Mouse (Mus musculus): ENCODE measurements around the gene Pkd1l3.
A peak's percentile ranks its signal among the peaks of the same experiment; 100 is the strongest.

Gene Pkd1l3

DNA sequence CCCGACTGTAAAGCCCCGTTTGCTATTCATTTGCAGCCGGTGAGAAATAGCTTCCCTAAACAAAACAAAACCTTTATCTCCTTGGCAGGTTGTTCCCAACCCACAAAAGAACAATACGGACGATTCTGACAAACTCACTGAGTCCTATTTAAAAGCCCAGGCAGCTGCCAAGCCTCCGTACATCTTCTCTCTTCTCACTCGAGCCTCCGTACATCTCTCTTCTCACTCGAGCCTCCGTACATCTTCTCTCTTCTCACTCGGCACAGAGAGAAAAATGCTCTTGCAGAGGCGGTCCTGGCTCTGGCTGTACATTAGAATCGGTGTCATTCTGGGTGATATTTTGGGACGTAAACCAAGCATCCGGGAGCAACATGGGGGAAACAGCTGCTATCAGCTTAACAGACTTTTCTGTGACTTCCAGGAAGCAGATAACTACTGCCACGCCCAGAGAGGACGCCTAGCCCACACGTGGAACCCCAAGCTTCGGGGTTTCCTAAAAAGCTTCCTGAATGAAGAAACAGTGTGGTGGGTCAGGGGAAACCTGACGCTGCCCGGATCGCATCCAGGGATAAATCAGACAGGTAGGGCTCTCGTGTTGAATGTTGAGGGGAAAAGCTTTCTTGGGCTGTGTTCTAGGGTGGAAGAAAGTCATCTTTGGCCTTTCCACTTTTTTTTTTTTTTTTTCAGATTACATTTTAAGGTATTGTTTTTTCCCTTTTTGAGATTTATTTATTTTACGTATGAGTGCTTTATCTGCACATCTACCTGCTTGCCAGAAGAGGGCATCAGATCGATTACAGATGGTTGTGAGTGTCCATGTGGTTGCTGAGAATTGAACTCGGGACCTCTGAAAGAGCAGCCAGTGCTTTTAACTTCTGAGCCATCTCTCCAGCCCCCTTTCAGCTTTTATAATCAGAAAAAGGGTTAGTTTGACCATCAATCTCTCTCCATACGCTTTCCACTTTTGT is at the start of gene Pkd1l3:
Pkd1l3 (plus strand) TSS at position 275 of the 968 bp plus-strand sequence.
- peak; percentile 25 for DNase-seq (ENCODE audit: low spot score)

DNA sequence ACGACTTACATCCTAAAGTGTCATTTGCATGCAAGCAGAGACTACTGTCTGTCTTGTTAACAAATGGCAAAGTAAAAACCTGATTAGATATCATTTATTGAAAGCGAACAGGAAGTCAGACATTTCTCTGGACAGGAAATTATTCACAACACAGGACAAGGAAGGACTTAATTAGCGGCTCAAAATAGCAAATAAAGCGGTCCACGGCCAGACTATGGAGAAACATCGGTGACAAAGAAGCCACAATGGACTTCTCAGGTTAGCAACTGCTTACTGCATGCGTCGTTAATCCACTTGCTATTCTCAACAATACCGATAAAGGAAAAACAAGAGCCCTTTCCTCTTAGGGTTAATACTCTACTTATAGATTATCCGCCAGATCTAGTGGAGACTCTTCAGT is 49.6 kb upstream of the Pkd1l3 start:
- DNase-seq (ENCODE audit: low spot score): no peak

DNA sequence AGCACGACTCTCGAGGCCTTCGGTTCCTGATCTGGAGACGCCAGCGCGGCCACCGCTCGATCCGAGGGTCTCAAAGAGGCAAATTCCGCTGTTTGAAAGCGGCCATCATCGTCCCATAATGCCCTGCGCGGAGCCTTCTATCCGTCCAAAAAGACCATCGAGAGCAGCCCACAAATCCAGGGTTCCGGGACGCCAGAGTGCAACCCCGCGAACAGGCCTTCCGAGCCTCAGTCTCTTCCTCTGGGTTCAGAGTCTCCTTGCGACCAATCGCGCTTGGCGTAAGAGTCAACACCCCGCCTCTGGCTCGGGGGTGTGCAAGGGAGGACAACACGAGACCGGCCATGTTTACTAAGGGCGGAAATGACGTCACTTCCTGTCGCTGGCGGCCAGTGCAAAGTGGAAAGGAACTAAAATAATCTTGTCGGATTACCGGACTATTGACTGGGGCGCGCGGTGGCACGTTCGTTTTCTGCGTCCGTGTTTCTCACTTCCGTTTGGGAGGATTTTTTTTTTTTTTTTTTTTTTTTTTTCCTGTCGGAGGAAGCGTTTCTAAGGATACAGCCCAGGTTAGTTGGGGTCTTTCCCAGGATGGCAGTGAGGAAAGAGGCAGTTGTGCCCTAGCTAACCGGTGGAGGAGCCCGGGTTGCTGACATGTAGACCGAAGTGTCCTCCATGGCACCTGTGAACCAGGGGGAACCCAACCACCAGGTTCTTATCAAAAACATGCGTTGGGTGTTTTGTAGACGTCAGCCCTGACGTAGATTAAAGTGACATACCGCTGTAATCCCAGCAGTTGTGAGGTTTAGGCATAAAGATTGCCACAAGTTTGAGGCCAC is 48.6 kb upstream of the Pkd1l3 start, which contains the start of the genes Dhx38 and Txnl4b:
Dhx38 (minus strand) TSS at position 364 of the 836 bp plus-strand sequence.
Txnl4b (plus strand) TSS at position 395 of the 836 bp plus-strand sequence.
- peak; percentile 99 for DNase-seq (ENCODE audit: low spot score)

DNA sequence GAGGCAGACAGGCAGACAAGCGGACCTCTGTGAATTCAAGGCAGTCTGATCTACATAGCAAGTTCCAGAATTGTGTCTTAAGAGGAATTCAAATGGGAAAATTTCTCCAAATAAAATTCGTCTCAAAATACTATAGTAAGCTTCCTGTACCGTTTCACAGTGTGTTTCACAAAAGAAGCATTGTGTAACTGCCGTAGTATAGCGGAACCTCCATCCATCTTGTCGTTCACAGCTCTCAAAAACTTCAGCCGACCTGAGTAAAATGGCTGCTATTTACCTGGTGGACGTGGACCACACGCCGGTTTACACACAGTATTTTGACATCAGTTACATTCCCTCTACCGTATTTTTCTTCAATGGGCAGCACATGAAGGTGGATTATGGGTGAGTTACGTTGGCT is 43.2 kb upstream of the Pkd1l3 start:
- DNase-seq (ENCODE audit: low spot score): no peak

DNA sequence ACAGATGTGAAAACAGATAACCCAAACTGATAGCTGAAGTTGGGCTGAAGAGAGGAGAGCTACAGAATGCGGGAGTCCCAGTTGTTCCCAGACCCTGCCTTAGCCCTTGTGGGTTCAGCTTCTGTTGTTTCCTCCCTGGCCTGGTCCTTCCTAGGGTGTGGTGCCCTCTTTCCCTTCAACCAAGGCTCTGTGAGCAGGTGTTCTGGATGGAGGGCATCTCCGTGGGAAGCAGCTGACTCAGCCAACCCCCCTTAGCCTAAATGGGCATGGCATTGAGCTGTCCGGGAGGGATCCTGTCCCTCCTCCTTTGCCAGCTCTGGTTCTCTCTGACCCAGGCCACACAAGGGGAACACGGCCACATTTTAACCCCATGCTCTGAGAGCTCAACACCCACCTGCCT is 38.0 kb upstream of the Pkd1l3 start:
- no peak for DNase-seq (ENCODE audit: low spot score)

DNA sequence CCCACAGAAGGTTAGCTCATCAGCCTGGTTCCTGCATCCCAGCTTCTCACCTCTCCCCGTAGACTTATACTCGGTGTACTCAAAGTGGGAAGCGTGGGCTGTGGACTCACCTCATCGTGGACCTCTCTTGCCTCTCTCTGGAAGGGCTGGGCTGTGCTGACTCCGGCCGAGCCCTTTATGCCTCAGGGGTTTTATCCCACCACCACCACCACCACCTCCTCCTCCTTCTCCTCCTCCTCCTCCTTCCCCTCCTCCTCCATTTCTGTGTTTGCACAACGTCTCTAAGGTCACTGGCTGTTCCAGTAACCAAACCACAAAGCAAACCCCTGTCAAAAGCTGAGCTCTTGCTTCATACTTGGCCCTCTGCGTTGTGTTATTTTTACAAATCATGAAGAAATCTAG is 35.4 kb upstream of the Pkd1l3 start, which contains the start of gene Hp:
Hp (minus strand) TSS at position 273 of the 402 bp plus-strand sequence.
- no peak for DNase-seq (ENCODE audit: low spot score)

DNA sequence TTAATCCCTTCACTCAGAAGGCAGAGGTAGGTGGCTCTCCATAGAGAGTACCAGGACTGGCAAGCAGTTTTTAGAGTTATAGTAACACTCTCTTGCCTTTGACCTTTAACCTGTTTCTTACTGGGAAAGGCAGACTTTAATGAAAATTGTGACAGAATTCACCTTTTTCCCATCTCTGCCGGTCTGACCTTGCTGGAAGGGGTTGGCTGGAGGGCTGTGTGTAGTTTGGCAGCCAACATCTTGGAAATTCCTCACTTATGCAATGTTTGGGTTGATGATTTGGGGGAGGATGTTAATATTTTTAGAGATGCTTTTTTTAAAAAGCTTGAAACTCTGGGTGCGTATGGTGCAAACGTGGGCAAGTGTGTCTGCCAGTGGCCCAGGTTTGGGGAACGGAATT is 30.0 kb upstream of the Pkd1l3 start:
- DNase-seq (ENCODE audit: low spot score): no peak

DNA sequence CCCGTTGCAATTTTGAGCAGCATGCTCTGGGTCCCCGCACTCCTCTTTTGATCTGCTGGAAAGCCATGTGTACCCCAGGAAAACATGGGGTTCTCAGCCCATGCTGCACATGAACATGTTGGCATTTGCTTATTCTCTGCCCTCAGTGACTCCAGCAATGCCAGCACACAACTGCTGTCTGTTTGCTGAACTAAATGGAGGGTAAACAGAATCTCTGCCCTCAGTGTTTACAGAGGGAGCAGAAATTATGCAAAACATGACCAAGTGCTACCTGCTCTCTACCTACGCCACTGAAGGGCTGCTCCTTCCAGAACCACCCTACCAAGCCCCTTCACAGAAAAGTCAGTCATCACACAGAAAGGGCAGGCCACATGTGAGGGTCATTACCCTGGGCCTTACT is 29.5 kb upstream of the Pkd1l3 start:
- DNase-seq (ENCODE audit: low spot score): no peak

DNA sequence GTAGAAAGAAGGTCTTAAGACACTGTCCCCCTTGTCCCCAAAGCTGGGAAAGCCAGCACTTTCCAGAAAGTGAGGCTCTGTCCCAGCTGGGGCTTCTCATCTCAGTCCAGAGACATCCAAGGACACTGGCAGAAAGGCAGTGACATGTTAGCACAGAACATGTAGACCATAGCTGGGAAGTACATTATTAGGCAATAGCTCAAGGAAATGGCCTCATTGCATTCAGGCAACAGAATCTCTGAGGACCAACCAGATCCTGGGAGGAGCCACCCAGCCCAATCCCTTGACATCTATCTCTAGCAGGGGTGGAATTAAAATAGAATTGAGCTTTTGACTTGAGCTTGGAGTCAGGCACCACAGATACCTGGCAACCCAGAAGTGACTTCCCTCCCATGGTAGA is 28.7 kb upstream of the Pkd1l3 start:
- DNase-seq (ENCODE audit: low spot score): no peak

DNA sequence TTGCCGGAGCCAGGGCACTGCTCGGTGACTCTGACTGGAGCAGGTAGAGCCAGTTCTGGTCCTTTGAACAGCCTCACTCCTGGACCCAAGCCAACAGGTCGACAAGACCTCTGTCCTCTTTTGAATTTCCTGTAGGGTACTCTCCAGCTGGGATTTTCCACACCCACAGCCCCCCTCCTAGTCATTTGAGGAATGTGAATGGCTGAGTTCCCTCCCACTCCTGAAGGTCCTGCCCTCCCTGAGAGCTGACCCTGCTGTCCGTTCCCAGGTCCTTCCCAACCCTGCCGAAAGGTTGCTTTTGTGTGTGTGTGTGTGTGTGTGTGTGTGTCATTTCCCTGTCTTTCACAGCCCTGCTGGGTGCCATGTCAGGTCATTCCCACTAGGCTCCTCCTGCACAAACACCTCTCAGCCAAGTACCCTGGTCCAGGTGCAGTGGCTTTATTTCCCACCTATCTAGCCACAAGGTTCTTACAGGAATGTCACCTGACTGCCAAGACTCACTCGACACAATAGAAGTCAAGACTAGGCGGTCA is 27.3 kb upstream of the Pkd1l3 start:
- DNase-seq (ENCODE audit: low spot score): no peak

DNA sequence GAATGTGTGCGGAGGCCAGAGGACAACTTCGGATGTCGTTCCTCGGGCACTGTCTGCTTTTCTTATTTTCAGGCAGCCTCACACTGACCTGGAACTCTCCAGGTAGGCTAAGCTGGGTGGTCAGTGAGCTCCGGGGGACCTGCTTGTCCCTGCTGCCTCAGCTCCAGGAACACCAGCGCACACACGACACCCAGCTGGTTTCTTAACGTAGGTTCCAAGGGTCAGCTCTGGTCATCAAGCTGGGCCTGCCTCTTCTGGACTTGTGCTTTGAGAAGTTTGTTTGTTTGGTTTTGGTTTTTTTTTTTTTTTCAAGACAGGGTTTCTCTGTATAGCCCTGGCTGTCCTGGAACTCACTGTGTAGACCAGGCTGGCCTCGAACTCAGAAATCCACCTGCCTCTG is 23.4 kb upstream of the Pkd1l3 start:
- no peak for DNase-seq (ENCODE audit: low spot score)

DNA sequence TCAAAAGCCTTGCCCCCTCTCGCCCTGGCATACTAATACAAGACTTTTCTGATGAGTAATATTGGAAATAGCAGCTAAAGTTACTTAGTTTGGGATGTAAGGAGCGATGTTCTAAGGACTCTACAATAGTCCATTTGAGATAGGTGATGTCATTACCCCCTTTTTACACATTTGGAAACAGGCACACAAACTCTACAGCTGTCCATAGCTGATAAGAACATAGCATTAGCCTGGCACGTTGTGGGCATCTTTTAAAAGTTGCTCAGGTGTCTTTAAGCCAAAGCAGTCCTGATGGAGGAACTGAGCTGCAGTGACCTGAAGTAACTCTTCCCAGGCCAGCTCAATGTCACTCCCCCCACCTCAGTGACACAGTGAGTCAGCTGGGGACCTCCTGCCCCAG is 22.9 kb upstream of the Pkd1l3 start:
- DNase-seq (ENCODE audit: low spot score): no peak

DNA sequence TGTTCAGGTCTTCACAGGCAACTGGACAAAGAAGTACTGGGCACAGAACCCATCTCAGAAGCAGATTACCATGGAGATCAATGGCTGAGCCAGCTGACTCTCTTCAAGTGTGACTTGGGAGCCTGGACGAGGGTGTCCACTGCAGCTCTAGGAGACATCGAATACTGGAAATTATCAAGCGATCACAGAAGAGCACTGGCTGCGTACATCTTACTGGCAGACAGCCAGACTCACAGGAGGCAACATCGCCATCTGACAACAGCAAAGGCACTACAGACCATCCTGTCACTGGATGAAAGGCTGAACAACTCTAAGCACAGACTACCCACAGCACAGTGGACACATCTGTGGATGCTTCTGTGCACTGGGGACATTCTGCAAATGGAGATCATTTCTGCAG is 22.2 kb upstream of the Pkd1l3 start:
- no peak for DNase-seq (ENCODE audit: low spot score)

DNA sequence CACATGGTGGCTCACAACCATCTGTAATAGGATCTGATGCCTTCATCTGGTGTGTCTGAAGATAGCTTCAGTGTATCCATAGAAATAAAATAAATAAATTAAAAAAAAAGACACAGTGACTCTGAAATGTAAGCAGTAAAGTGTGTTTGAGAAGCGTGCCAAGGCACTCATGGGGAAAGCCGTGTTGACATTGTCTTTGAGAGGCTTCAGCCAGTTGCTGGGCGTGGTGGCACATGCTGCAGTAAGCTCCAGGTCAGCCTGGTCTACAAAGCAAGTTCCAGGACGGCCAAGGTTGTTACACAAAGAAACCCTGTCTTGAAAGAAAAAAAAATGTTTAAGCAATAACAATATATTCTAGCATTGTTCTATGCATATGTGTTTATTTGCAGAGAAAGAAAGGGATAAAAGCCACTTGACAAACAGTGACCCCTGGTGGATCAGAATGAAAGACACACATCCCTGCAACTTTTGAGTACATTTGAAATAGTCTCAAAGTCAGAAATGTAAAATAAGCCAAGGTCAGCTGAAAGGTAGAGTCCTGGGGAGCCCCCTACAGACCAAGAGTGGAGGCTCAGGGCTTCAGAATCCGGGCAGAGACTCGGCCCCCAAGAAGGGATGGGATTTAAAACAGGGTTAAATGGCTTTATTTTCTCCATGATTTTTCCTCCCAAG is 21.1 kb upstream of the Pkd1l3 start:
- DNase-seq (ENCODE audit: low spot score): no peak

DNA sequence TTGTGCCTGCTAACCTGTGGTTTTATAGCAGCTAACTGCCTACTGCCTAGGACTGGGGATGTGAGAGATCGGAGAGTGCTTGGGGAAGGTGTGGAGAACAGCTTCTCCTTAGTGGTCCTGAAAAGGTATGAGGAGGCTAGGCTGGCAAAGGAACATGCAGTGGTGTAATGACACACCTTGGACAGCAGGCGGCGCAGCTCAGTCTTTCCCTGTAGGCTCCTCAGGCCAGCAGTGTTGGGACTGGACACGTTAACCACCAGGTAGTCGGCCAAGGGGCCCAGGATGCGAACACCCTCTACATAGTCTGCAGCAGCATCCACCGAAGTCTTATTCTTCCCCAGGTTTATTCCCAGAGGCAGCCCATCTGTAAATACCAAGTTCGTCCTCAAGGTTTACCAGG is 18.5 kb upstream of the Pkd1l3 start:
- peak; percentile 37 for DNase-seq (ENCODE audit: low spot score)

DNA sequence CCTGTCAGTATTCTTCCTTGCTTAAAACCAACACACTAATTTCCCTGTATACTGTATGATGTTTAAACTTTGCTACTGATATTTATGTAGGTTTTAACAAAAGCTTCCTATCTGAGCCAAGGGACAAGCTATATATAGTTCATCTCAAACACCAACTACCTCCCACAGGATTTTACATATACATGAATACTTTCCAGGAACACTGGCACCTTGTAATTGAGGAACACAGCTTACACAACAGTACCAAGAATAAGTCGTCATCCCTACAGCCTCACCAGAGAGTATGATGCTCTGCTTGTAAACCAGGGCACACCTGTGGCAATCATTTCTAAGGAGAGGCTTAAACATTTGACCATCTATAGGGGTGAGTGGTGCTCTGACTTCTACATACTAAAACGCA is 7.6 kb upstream of the Pkd1l3 start:
- no peak for DNase-seq (ENCODE audit: low spot score)

DNA sequence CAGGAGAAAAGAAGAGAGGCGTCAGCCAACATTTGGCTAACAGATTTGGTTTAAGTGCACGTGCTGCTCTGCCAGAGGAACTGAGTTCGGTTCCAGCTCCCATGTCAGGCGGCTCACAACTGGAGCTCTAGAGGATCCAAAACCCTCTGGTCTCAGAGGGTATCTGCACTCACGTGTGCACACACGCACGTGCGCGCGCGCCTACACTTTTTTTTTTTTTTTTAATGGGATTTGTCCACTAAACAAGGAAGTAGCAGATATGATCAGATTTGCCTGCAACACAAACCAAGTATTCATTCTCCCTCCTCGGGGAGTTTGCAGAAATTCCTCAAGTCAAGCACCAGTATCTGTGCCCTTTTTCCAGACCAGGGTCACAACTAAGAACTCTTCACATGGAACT is 6.7 kb upstream of the Pkd1l3 start:
- no peak for DNase-seq (ENCODE audit: low spot score)

DNA sequence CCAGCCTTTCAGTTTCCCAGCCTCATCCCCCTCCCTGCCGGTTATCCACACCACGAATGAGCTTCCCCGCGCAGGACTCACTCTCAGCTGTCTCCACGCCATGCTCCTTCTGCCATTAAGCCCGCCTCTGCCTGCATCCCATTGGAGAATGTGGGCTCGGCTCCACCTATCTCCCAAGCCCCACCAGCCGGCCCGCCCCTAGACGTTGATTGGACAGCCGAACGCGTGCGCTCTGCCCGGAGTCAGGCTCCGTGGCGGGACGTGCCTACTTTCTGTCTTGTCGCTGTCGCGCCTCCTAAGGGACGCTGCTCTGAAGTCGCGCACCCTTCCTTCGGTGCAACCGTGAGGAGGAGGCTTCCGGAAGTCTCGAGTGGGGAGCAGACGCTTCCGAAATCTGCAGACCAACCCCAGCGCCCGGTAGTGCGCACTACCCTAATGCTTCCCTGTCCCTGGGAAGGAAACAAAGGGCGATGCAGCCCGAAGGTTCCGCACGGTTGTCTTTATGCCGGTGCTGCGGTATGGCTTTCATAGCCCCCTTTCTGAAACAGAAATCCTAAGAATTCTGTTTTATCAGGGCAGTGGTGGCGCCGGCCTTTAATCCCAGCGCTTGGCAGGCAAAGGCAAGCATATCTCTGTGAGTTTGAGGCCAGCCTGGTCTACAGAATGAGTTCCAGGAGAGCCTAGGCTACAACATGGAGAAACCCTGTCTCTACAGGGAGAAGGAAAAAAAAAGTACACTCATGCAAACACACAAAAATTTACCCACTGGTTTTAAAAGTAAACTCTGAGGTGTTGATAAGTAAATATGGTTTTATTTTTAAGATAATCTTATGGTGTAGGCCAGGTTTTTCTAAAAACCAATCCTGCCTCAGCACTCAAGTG is 5.8 kb upstream of the Pkd1l3 start, which contains the start of gene Dhodh:
Dhodh (minus strand) TSS at position 403 of the 882 bp plus-strand sequence.
- peak; percentile 98 for DNase-seq (ENCODE audit: low spot score)

DNA sequence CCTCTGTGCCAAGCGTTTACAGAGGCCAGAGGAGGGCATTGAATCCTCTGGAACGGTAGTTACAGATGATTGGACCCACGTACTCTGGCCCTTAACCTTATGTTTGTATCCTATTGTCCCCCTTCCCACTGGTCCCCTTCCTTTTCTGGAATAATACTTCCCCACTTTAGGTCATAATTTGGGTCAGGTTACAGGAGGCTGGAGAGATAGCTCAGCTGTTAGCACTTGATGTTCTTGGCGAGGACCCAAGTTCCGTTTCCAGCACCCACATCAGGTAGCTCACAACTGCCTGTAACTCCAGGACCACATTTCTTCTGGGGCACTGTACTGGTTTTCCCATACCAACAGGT is 5.2 kb upstream of the Pkd1l3 start:
- DNase-seq (ENCODE audit: low spot score): no peak

DNA sequence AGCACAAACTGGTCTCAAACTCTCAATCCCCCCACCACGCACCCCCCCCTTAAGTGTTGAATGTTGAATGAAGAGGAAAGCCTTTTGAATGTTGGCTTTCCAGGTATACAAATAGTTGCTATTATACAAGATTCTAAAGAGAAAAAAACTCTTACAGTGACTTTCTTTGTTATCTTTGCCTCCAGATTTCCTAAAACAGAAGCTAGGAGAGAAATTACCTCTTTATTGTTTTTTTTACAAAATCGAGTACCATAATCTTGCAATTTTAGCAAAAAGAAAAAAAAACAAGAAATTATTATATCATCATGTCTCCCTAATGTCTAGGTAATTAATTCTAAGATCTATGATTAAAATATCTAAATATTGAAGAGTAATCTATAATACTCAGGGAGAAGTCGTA is 1.3 kb downstream of the Pkd1l3 start:
- no peak for DNase-seq (ENCODE audit: low spot score)

DNA sequence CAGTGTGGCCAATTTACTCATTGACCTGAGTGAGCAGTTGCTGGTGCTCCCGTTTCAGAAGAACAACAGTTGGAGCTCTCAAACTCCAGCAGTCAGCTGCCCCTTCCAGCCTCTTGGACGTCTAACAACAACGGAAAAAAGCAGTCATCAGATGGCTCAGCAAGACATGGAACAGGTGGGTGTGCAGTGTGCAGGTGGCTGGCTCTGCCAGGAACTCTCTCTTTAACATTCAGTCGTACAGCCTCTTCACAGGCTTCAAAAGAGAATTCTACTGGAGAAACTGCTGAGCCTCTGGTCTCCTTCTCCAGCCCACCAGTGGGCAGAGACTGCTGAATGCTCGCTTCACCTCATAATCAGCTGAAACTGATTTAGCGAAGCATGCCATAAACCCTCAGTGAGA is 14.3 kb downstream of the Pkd1l3 start:
- no peak for DNase-seq (ENCODE audit: low spot score)
